In the genomic region with DNA sequence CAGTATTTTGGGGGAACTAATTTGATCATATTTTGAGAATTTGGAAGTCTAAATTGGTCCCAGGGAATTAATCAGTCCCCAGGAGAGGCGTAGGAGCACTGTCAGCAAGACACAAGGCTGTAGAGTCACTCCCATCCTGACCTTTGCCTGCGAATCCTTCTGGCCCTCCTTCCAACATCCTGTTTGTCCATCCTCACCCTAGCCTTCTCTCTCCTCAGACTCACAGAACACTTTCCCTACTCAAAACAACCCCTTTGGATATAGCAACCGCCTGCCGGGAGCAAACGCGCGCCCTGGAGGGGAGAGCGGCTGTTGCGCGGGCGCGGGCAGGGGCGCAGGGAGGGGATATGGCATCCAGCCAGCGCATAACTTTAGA, we compare ENCODE assay signal across 9 mouse cellular contexts. TPM values are rescaled to one million over a fixed set of nuclear protein-coding genes. Genes with fewer than 3 reads are reported as not detected.
A peak's percentile ranks its signal among the peaks of the same experiment; 100 is the strongest.
DNase-seq lines count a peak whose midpoint lies in the region; ATAC-seq and TF ChIP-seq lines count a peak whose summit lies in the region.
"Had no signal": no experiment of that assay in that cellular context is flagged by ENCODE, and none has a peak within 500 bp of the region (broad histone marks: within the 10 kb centered on the region; RNA-seq: fewer than 3 reads in every experiment).

No protein-coding gene starts in this region.

- no peak overlapping the region for H3K9ac ChIP-seq in midbrain, postnatal 0 days (replicated peaks; ENCODE audit: low read length, poor library complexity, severe bottlenecking)

- 21% methylated on average over 14 of the region's 14 CpGs for WGBS in cerebellum, adult 2 months
- 33% methylated on average over 14 of the region's 14 CpGs for WGBS in thymus, adult 2 months
- WGBS in midbrain, postnatal 0 days, result 26% methylated on average over 14 of the region's 14 CpGs

- no peaks in the 10 kb centered on the region; the same call in 1 of the 2 replicates for H3K4me1 ChIP-seq in cerebellum, adult 2 months (ENCODE audit: control insufficient read depth, insufficient read depth, low read length)
- H3K4me1 ChIP-seq in thymus, adult 2 months (replicated peaks; ENCODE audit: control insufficient read depth, insufficient read depth, low read length), result no peaks in the 10 kb centered on the region
- H3K4me1 ChIP-seq in midbrain, postnatal 0 days (ENCODE audit: insufficient read depth, low read length), result no peaks in the 10 kb centered on the region

- no peak overlapping the region for H3K27ac ChIP-seq in cerebellum, adult 2 months (ENCODE audit: insufficient read depth, low read length)
- H3K27ac ChIP-seq in thymus, adult 2 months (ENCODE audit: control insufficient read depth, insufficient read depth, low read length), result no peak overlapping the region
- H3K27ac ChIP-seq in midbrain, postnatal 0 days (ENCODE audit: low read depth, low read length), result no peak overlapping the region

- peak overlapping the region; percentile 39 for H3K4me2 ChIP-seq in midbrain, postnatal 0 days (ENCODE audit: low read depth, low read length, poor library complexity, severe bottlenecking)

- TF ChIP-seq CTCF in cerebellum, adult 2 months (IDR thresholded peaks at IDR 0.05; ENCODE audit: borderline replicate concordance, insufficient read depth, low read depth, low read length), result no peak
- TF ChIP-seq CTCF in thymus, adult 2 months (IDR thresholded peaks at IDR 0.05; ENCODE audit: borderline replicate concordance, control insufficient read depth, extremely low read depth, insufficient read depth, low read length, poor library complexity), result no peak
- no peak for TF ChIP-seq CTCF in midbrain, postnatal 0 days (IDR thresholded peaks at IDR 0.05)

- DNase-seq in cerebellum, adult 2 months, result peak; percentile 8 to 10
- no peak for DNase-seq in cerebellum, adult 9-10 months
- peak; percentile 9 for DNase-seq in thymus, adult 2 months
- no peak for DNase-seq in thymus, adult 18-20 months
- peak; percentile 5 for DNase-seq in heart, postnatal 25 days (ENCODE audit: low spot score)
- DNase-seq in left cerebral cortex, postnatal 4 days, result peak; percentile 46
- no peak for DNase-seq in midbrain, postnatal 0 days (ENCODE audit: low spot score)
- no peak for DNase-seq in urinary bladder, adult 18-20 months (ENCODE audit: low spot score in 2 of 2)

- H3K36me3 ChIP-seq in thymus, adult 2 months (ENCODE audit: control insufficient read depth, insufficient read depth, low read length), result no peaks in the 10 kb centered on the region
- no peaks in the 10 kb centered on the region for H3K36me3 ChIP-seq in midbrain, postnatal 0 days (ENCODE audit: insufficient read depth, low read length)

- no peak for ATAC-seq in midbrain, postnatal 0 days (ENCODE audit: low FRiP score)

- intact Hi-C loops in heart, postnatal 25 days (cut with DNase I), result loop anchor here (5.0 kb wide), 1 partner anchor 335 kb away; no protein-coding TSS in a partner anchor
- intact Hi-C loops in left cerebral cortex, postnatal 4 days (cut with DNase I), result no loop called here

- no peaks in the 10 kb centered on the region for H3K9me3 ChIP-seq in midbrain, postnatal 0 days (ENCODE audit: low read length)

- no peak overlapping the region for H3K4me3 ChIP-seq in cerebellum, adult 2 months (replicated peaks; ENCODE audit: insufficient read depth, low read depth, low read length)
- no peak overlapping the region for H3K4me3 ChIP-seq in thymus, adult 2 months (ENCODE audit: control insufficient read depth, insufficient read depth, low read length)
- H3K4me3 ChIP-seq in midbrain, postnatal 0 days (ENCODE audit: low read depth, low read length), result no peak overlapping the region

- no peaks in the 10 kb centered on the region for H3K27me3 ChIP-seq in cerebellum, adult 2 months (ENCODE audit: control insufficient read depth, insufficient read depth, low read length)
- no peaks in the 10 kb centered on the region for H3K27me3 ChIP-seq in thymus, adult 2 months (ENCODE audit: control insufficient read depth, insufficient read depth, low read length)
- H3K27me3 ChIP-seq in midbrain, postnatal 0 days (ENCODE audit: insufficient read depth, low read length), result no peaks in the 10 kb centered on the region

- no peak for TF ChIP-seq POLR2A in cerebellum, adult 2 months (IDR thresholded peaks at IDR 0.05; ENCODE audit: borderline replicate concordance, insufficient read depth, low read length)
- TF ChIP-seq POLR2A in thymus, adult 2 months (IDR thresholded peaks at IDR 0.05; ENCODE audit: control insufficient read depth, extremely low read depth, insufficient read depth, low read length, poor library complexity), result no peak

RNA-seq across cellular contexts. Expression of gene Gsta3, which starts 31.7 kb away (rescaled TPM):
- 2.0 and 2.1 TPM in 2 replicates for polyA plus RNA-seq in cerebellum, adult 2 months (2012; rRNA removed)
- 0.97 and 1.8 TPM in 2 replicates for polyA plus RNA-seq in thymus, adult 2 months (2012; rRNA removed)
- total RNA-seq in heart, postnatal 25 days (2021), result 10 to 100 TPM in 1 of 2 experiments, 1 to 10 TPM in 1; 6.5 to 11.0 TPM
- total RNA-seq in left cerebral cortex, postnatal 4 days (2021), result under 1 TPM in 1 of 2 experiments, not detected in 1; 0.78 TPM
- 0.76 TPM in 1 of 2 replicates, not detected in the other for total RNA-seq in midbrain, postnatal 0 days (2014; rRNA removed)
- polyA plus RNA-seq in midbrain, postnatal 0 days (2015; fragmentation: Nextera tagmentation; extraction: Ambion mirVana), result 0.52 and 0.53 TPM in 2 replicates
- polyA plus RNA-seq: C2C12 had no signal

RNA-seq across cellular contexts. Expression of gene Tmem14a, which starts 53.7 kb away (rescaled TPM):
- polyA plus RNA-seq in cerebellum, adult 2 months (2012; rRNA removed), result 36.9 and 38.7 TPM in 2 replicates
- 1.8 and 2.5 TPM in 2 replicates for polyA plus RNA-seq in thymus, adult 2 months (2012; rRNA removed)
- total RNA-seq in heart, postnatal 25 days (2021), result 1 to 10 TPM; 1.8 to 2.9 TPM
- total RNA-seq in left cerebral cortex, postnatal 4 days (2021), result 10 to 100 TPM; 13.4 to 13.7 TPM
- 10.0 and 15.7 TPM in 2 replicates for total RNA-seq in midbrain, postnatal 0 days (2014; rRNA removed)
- 24.4 and 24.7 TPM in 2 replicates for polyA plus RNA-seq in midbrain, postnatal 0 days (2015; fragmentation: Nextera tagmentation; extraction: Ambion mirVana)

Comparison
In these comparisons a context has a peak if more than half of its experiments do, and no peak if none do; other contexts are left out.
1. DNase-seq: peak in cerebellum, adult 2 months (2 of 2), thymus, adult 2 months (single experiment), heart, postnatal 25 days (single experiment) and left cerebral cortex, postnatal 4 days (single experiment); none in cerebellum, adult 9-10 months (single experiment), thymus, adult 18-20 months (0 of 2), midbrain, postnatal 0 days (single experiment) and urinary bladder, adult 18-20 months (0 of 2).